Mouse (Mus musculus) forebrain, embryonic 16.5 days (tissue): Measurements from ENCODE around the gene 6430531B16Rik. TPM values are rescaled to one million over a fixed set of nuclear protein-coding genes. Genes with fewer than 3 reads are reported as not detected.

ENCODE experiments used
- ATAC-seq: fragments of 200-750 bp; cut with Nextera tagmentation; 2 replicates; pipeline ENCODE4 v1.8.0; 2017; ENCODE audit warnings: mild to moderate bottlenecking, moderate library complexity
- H3K27ac ChIP-seq: fragments of 300-500 bp; sonication (generic); 2 replicates; pipeline ENCODE4 v1.5.1; 2014; ENCODE audit warnings: low read length, control low read depth
- H3K27me3 ChIP-seq: fragments of 300-500 bp; sonication (generic); replicated peaks from 2 replicates; pipeline ENCODE4 v1.6.1; 2014; ENCODE audit warnings: low read length; ENCODE audit not compliant: control insufficient read depth, insufficient read depth
- H3K36me3 ChIP-seq: fragments of 300-500 bp; sonication (generic); 2 replicates; pipeline ENCODE4 v1.6.1; 2014; ENCODE audit not compliant: control insufficient read depth, insufficient read depth
- H3K4me1 ChIP-seq: fragments of 300-500 bp; sonication (generic); replicated peaks from 2 replicates; pipeline ENCODE4 v1.6.1; 2014; ENCODE audit warnings: low read length; ENCODE audit not compliant: control insufficient read depth, insufficient read depth
- H3K4me2 ChIP-seq: fragments of 300-500 bp; sonication (generic); 2 replicates; pipeline ENCODE4 v1.6.1; 2014; ENCODE audit warnings: mild to moderate bottlenecking, low read length, control low read depth
- H3K4me3 ChIP-seq: fragments of 300-500 bp; sonication (generic); replicated peaks from 2 replicates; pipeline ENCODE4 v1.5.1; 2014; ENCODE audit warnings: mild to moderate bottlenecking, low read length, control low read depth
- H3K9ac ChIP-seq: fragments of 300-500 bp; sonication (generic); replicated peaks from 2 replicates; pipeline ENCODE4 v1.6.1; 2014; ENCODE audit warnings: low read depth, low read length, control low read depth
- H3K9me3 ChIP-seq: fragments of 300-500 bp; sonication (generic); 2 replicates; pipeline ENCODE4 v1.6.1; 2016; ENCODE audit warnings: low read length; ENCODE audit not compliant: control insufficient read depth
- WGBS: fragments of 180-500 bp; shearing (Covaris S2); extraction: QIAGEN DNeasy Blood & Tissue Kit; methylation state at CpG from one replicate; pipeline ENCODE4 v1.1.7; 2014; 5-methylcytosine and 5-hydroxymethylcytosine counted together
- polyA plus RNA-seq: library from polyadenylated mRNA; unstranded; fragments of >200 nt; fragmentation: Nextera tagmentation; extraction: Ambion mirVana; gene quantifications from 2 replicates; pipeline ENCODE4 v1.2.1, GENCODE M21; 2015

Gene 6430531B16Rik
- polyA plus RNA-seq, 1 experiment from 2014 or later, result 0.87 TPM

DNA sequence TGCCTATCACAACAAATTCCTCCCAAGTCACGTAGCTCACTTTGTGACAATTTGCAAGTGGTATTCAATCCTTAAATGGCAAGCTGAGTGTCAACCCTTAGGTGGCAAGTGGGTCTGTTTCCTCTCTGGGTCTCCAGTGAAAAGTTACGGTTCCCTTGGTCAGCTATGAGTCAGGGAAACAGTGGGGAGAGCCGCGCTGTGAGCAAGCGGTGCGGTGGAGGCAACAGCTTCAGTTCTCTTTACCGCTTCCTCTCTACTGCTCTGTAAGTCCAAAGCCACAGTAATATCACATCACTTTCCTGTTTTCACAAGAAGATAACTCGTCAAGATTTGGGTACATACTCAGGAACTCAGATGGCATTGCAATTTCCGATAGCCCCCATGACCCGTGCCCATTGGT lies 4.2 kb downstream of the 6430531B16Rik start:
- Histone ChIP-seq H3K9ac (no peak overlapping the region), H3K36me3 (no peaks in the 10 kb centered on the region), H3K4me3 (no peak overlapping the region), H3K4me1 (peaks cover 11% of the 10 kb centered on the region), H3K27ac (no peak overlapping the region), H3K9me3 (no peaks in the 10 kb centered on the region), H3K4me2 (no peak overlapping the region), H3K27me3 (no peaks in the 10 kb centered on the region)
- no peak for ATAC-seq
- WGBS, result 90% methylated on average over 10 of the region's 10 CpGs

DNA sequence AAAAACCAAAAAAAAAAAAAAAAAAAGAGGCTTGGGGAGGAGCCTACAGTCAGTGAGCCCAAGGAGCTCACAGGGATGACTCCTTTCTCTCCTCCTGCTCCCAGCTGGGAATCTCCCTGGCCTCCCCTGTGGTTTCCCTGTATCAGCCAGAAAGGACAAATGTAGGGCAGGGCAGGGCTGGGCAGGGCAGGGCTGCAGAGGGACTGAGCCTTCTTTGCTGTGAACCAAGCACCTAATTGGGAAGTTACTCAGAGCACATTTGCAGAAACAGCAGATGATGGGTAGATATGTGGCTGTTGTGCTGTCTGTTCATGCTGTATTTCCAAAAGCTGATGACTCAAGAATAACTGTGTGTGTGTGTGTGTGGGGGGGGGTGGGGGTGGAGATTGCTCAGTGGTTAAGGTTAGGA lies 5.6 kb downstream of the 6430531B16Rik start:
- H3K27me3 ChIP-seq, result peaks cover 3% of the 10 kb centered on the region
- H3K4me3 ChIP-seq, result no peak overlapping the region
- no peaks in the 10 kb centered on the region for H3K36me3 ChIP-seq
- ATAC-seq, result no peak
- H3K9ac ChIP-seq, result no peak overlapping the region
- no peaks in the 10 kb centered on the region for H3K9me3 ChIP-seq
- no peak overlapping the region for H3K27ac ChIP-seq
- H3K4me1 ChIP-seq, result peaks cover 1% of the 10 kb centered on the region; the same call in 1 of the 2 replicates
- H3K4me2 ChIP-seq, result no peak overlapping the region

DNA sequence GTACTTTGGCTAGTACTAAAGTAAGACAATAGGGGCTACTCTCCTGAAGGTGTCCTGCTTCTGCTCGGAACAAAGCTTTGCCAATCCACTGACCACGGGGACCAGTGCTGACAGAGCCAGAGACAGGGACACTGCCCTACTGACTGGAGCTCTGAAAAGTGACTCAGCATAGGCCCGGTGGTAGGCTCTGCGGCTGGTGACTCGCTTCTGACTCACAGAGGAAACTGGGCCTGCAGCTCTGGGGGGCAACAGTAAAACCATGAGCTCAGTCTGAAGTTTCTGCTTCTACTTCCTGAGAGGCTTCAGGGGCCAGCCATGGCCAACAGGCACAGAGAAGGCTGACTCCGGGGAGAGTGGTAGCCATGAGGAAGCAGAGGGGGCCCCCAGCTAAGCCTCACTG lies 7.1 kb downstream of the 6430531B16Rik start:
- WGBS, result 71% methylated on average over 6 of the region's 6 CpGs
- no peaks in the 10 kb centered on the region for H3K36me3 ChIP-seq

DNA sequence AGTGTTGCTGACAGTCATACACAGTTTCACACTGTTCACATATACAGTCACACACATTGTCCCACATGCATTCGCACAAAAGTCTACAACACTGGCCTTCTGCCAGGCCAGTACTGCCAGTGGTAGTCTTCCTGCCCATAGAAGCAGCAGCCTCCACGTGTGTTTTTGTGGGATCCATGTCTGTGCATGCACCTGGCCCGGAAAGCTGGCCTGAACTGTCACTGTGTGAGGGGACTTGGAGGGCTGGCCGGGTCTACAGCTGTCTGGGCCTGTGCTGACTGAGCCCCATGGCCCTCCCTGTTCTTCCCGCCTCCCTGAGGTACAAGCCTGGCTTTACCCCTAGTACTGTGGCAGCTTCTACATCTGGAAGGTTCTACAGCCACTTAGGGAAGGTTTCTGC lies 7.6 kb downstream of the 6430531B16Rik start:
- Histone ChIP-seq H3K4me3 (no peak overlapping the region), H3K9ac (no peak overlapping the region), H3K4me1 (no peaks in the 10 kb centered on the region), H3K27ac (no peak overlapping the region), H3K27me3 (peaks cover 3% of the 10 kb centered on the region), H3K9me3 (no peaks in the 10 kb centered on the region), H3K36me3 (no peaks in the 10 kb centered on the region), H3K4me2 (no peak overlapping the region)
- no peak for ATAC-seq
- WGBS, result 75% methylated on average over 5 of the region's 5 CpGs

More for the DNA sequence above, 7.1 kb downstream of the 6430531B16Rik start:
- Histone ChIP-seq H3K27ac (no peak overlapping the region), H3K9ac (no peak overlapping the region), H3K4me2 (no peak overlapping the region), H3K27me3 (peaks cover 3% of the 10 kb centered on the region), H3K4me3 (no peak overlapping the region), H3K9me3 (no peaks in the 10 kb centered on the region), H3K4me1 (no peaks in the 10 kb centered on the region)
- ATAC-seq, result no peak

DNA sequence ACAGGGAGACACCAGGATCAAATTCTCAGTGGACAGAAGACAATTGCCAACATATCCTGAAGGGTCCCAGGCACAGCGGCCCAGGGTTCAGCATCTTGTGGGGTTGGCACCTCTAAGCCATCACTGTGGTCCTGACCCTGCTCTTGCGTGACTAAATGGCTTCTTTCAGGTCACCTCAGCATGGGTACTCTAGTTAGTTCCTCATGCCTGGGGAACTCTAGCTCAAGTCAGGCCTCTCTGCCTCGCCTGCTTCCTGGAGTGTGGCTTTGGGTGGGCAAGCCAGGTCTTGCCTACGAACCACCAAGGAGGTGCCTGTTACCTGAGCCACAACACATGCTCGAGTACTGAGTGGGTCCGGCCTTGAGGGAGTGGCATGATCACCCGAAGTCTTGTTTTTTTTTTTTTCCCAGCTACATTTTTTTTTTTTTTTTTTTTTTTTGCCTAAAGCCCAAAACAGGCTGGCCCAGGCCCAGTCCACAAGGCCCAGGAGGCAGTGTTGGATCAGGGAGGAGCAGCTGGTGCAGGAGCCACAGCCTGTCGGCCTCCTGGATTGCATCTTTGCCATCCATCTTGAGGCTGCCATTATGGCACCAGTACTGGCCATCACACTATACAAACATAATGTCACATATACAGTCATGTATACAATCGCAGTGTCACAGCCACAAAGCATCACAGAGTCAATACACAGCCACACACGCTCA lies 8.2 kb downstream of the 6430531B16Rik start:
- peaks cover 3% of the 10 kb centered on the region for H3K27me3 ChIP-seq
- H3K9ac ChIP-seq, result no peak overlapping the region
- H3K4me3 ChIP-seq, result no peak overlapping the region
- H3K36me3 ChIP-seq, result no peaks in the 10 kb centered on the region
- no peak for ATAC-seq
- 85% methylated on average over 10 of the region's 10 CpGs for WGBS
- no peaks in the 10 kb centered on the region for H3K4me1 ChIP-seq
- H3K4me2 ChIP-seq, result no peak overlapping the region
- H3K9me3 ChIP-seq, result no peaks in the 10 kb centered on the region
- H3K27ac ChIP-seq, result no peak overlapping the region

DNA sequence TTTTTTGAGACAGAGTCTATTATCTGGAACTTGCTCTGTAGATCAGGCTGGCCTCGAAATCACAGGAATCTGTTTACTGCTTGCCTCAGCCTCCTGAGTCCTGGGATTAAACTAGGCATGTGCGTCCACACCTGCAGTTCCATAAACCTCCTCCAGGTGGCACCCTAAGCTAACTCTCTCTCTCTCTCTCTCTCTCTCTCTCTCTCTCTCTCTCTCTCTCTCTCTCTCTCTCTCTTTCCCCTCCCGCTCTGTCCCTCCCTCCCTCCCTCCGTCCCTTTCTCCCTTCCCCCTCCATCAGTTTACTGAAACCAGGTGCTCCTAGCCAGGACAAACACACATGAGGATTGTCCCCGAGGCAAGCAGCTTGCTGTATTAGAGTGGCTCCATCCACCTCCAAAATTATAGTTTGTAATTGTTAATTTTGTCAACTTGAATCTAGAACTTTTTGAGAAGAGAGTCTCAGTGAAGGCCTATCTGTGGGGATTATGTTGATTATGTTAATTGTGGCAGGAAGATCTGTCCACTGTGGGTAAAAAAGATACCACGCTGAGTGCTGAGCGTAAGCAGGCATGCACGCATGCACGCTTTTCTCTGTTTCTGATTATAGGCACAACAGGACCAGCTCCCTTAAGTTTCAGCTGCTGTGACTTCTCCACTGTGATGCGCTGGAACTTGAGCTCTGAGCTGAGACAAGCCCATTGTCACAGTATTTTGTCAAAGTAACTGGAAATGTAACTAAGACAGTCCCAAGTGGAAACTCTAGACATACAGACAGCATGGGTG lies 9.0 kb downstream of the 6430531B16Rik start:
- H3K9me3 ChIP-seq, result no peaks in the 10 kb centered on the region
- no peaks in the 10 kb centered on the region for H3K4me1 ChIP-seq
- no peak overlapping the region for H3K4me2 ChIP-seq
- peaks cover 3% of the 10 kb centered on the region for H3K27me3 ChIP-seq
- no peak overlapping the region for H3K4me3 ChIP-seq
- no peak overlapping the region for H3K27ac ChIP-seq
- H3K9ac ChIP-seq, result no peak overlapping the region
- peak; percentile 58; the same call in 1 of the 2 replicates for ATAC-seq
- WGBS, result 35% methylated on average over 10 of the region's 10 CpGs
- no peaks in the 10 kb centered on the region for H3K36me3 ChIP-seq

GRCm38 (mm10) chr7:139968428-139968827 lies 10.1 kb downstream of the 6430531B16Rik start:
- H3K27ac ChIP-seq, result no peak overlapping the region
- H3K4me1 ChIP-seq, result no peaks in the 10 kb centered on the region
- H3K4me3 ChIP-seq, result no peak overlapping the region
- peaks cover 3% of the 10 kb centered on the region for H3K27me3 ChIP-seq
- no peak for ATAC-seq
- H3K4me2 ChIP-seq, result no peak overlapping the region
- no peaks in the 10 kb centered on the region for H3K36me3 ChIP-seq
- H3K9me3 ChIP-seq, result no peaks in the 10 kb centered on the region
- H3K9ac ChIP-seq, result no peak overlapping the region
- WGBS, result 44% methylated on average over 5 of the region's 5 CpGs

GRCm38 (mm10) chr7:139967175-139967574 lies 11.4 kb downstream of the 6430531B16Rik start:
- Histone ChIP-seq H3K4me1 (no peaks in the 10 kb centered on the region), H3K4me3 (no peak overlapping the region), H3K4me2 (no peak overlapping the region), H3K9me3 (no peaks in the 10 kb centered on the region), H3K36me3 (no peaks in the 10 kb centered on the region), H3K9ac (no peak overlapping the region), H3K27ac (no peak overlapping the region), H3K27me3 (peaks cover 3% of the 10 kb centered on the region)
- WGBS, result 6% methylated on average over 4 of the region's 4 CpGs
- ATAC-seq, result no peak

DNA sequence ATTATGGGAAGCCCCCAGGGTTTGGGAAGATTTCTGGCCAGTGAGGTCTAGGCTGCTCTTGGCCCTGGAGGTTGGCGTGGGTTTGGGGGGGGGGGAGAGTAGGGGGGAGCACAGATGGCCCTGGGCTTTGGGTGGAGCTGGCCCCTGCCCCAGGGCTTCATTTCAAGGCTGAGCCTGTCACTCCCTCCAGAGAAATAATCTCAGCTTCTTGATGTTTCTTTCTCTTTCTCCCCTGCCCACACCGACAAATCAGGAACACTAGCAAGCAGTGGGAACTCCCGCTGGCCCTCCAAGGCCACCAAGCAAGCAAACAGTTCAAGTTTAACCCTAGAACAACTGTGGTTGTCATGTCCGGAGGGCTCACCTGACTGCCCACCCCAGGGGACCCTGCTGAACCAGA lies 14.7 kb downstream of the 6430531B16Rik start:
- Histone ChIP-seq H3K9me3 (no peaks in the 10 kb centered on the region), H3K9ac (no peak overlapping the region), H3K27ac (no peak overlapping the region), H3K4me3 (no peak overlapping the region), H3K36me3 (no peaks in the 10 kb centered on the region), H3K27me3 (peaks cover 3% of the 10 kb centered on the region), H3K4me2 (no peak overlapping the region), H3K4me1 (no peaks in the 10 kb centered on the region)
- no peak for ATAC-seq
- WGBS, result 58% methylated on average over 4 of the region's 4 CpGs
